Mouse (Mus musculus): ENCODE results near the gene Fkbp5. TPM values are rescaled to one million over a fixed set of nuclear protein-coding genes. Genes with fewer than 3 reads are reported as not detected.

Fkbp5 gene
- polyA plus RNA-seq, 1 experiment = 10.6 TPM

DNA sequence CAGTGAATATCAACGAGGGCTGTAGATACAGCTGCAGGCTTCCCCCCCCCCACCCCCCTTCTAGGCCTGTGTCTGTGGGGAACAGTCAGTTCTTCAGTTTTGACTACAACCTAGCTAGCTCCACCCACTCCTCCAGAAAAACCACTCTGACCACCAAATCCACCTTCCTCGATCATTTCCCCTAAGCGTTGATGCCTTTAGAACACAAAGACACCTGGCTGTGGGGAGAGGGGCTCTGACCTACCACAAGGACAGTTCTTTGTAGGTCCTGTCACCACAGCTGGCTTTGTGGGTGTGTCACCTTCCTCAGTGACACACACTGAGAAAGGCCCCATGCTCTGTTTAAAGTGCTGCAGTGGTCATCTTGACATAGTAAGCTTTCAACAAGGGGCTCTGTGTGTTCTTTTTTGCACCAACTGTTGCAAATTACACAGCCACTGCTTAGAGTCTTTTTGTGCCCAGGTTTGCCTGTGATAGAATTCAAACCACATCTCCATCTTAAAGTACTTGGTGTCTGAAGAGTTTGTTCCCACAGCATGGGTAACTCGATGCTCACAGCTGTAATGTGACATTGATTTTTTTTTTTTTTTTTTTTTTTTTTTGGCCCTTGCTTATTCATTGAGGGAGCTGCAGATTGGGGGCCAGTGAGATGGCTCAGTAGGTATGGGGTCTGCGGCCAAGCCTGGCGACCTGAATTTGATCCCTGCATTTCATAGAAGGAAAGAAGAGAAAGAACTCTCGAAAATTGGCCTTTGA, 28.9 kb downstream of the Fkbp5 start:
- TF ChIP-seq POLR2A (IDR thresholded peaks at IDR 0.05; ENCODE audit: low read depth, low read length) (no peak), CTCF (IDR thresholded peaks at IDR 0.05; ENCODE audit: extremely low read depth, insufficient read length, insufficient replicate concordance, low read depth, low read length) (no peak)
- WGBS = 58% methylated on average over 7 of the region's 7 CpGs

GRCm38 (mm10) chr17:28487584-28488257, 29.6 kb downstream of the Fkbp5 start:
- Histone ChIP-seq H3K36me3 (ENCODE audit: control insufficient read depth, insufficient read depth, low read length) (no peaks in the 10 kb centered on the region), H3K4me1 (ENCODE audit: control insufficient read depth, insufficient read depth, insufficient read length, low read length) (peaks cover 5% of the 10 kb centered on the region), H3K27ac (ENCODE audit: insufficient read depth, low read depth, low read length) (no peak overlapping the region), H3K27me3 (ENCODE audit: control insufficient read depth, insufficient read depth, low read length) (no peaks in the 10 kb centered on the region), H3K4me3 (ENCODE audit: low read depth, low read length) (no peak overlapping the region)
- 72% methylated on average over 18 of the region's 18 CpGs for WGBS
- TF ChIP-seq POLR2A (IDR thresholded peaks at IDR 0.05; ENCODE audit: low read depth, low read length) (no peak), CTCF (IDR thresholded peaks at IDR 0.05; ENCODE audit: extremely low read depth, insufficient read length, insufficient replicate concordance, low read depth, low read length) (no peak)

More for the DNA sequence above, 28.9 kb downstream of the Fkbp5 start:
- Histone ChIP-seq H3K27me3 (ENCODE audit: control insufficient read depth, insufficient read depth, low read length) (no peaks in the 10 kb centered on the region), H3K27ac (ENCODE audit: insufficient read depth, low read depth, low read length) (no peak overlapping the region), H3K4me1 (ENCODE audit: control insufficient read depth, insufficient read depth, insufficient read length, low read length) (peaks cover 5% of the 10 kb centered on the region), H3K36me3 (ENCODE audit: control insufficient read depth, insufficient read depth, low read length) (no peaks in the 10 kb centered on the region), H3K4me3 (ENCODE audit: low read depth, low read length) (no peak overlapping the region)

- peaks cover 5% of the 10 kb centered on the region for H3K4me1 ChIP-seq (ENCODE audit: control insufficient read depth, insufficient read depth, insufficient read length, low read length)
- 82% methylated on average over 6 of the region's 6 CpGs for WGBS
- TF ChIP-seq POLR2A (IDR thresholded peaks at IDR 0.05; ENCODE audit: low read depth, low read length) (no peak), CTCF (IDR thresholded peaks at IDR 0.05; ENCODE audit: extremely low read depth, insufficient read length, insufficient replicate concordance, low read depth, low read length) (no peak)
- H3K27me3 ChIP-seq (ENCODE audit: control insufficient read depth, insufficient read depth, low read length) = no peaks in the 10 kb centered on the region
- no peak overlapping the region for H3K4me3 ChIP-seq (ENCODE audit: low read depth, low read length)
- no peak overlapping the region for H3K27ac ChIP-seq (ENCODE audit: insufficient read depth, low read depth, low read length)
- no peaks in the 10 kb centered on the region for H3K36me3 ChIP-seq (ENCODE audit: control insufficient read depth, insufficient read depth, low read length)
Measured at GRCm38 (mm10) chr17:28486720-28487119, 30.6 kb downstream of the Fkbp5 start.

DNA sequence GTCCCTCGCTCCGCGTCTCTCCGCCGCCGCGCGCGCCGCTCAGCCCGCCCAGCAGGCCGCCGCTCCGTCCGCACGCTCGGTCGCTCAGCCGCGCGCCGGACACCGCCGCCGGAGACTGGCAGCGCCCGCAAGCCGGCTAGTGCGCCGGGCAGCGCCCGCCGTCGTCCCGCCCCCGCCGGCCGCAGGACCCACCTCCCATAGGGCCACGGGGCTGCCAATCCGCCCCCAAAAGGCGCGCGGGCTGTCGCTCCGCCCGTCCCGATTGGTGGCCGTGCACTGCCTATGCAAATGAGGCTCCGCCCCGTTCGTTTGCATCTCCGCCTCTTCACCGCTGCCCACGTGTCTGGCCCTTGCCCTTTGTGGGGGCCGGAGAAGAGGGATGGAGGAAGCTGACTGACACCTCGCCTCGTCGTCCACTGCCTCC, 31.3 kb downstream of the Fkbp5 start:
- Histone ChIP-seq H3K4me3 (ENCODE audit: low read depth, low read length) (peak overlapping the region; percentile 89), H3K4me1 (ENCODE audit: control insufficient read depth, insufficient read depth, insufficient read length, low read length) (peaks cover 5% of the 10 kb centered on the region), H3K27ac (ENCODE audit: insufficient read depth, low read depth, low read length) (peak overlapping the region; percentile 56), H3K27me3 (ENCODE audit: control insufficient read depth, insufficient read depth, low read length) (no peaks in the 10 kb centered on the region), H3K36me3 (ENCODE audit: control insufficient read depth, insufficient read depth, low read length) (no peaks in the 10 kb centered on the region)
- under 1% methylated on average over 57 of the region's 58 CpGs for WGBS
- TF ChIP-seq POLR2A (IDR thresholded peaks at IDR 0.05; ENCODE audit: low read depth, low read length) = peak; percentile 71; the same call in 1 of the 2 replicates
- TF ChIP-seq CTCF (IDR thresholded peaks at IDR 0.05; ENCODE audit: extremely low read depth, insufficient read length, insufficient replicate concordance, low read depth, low read length) = no peak

DNA sequence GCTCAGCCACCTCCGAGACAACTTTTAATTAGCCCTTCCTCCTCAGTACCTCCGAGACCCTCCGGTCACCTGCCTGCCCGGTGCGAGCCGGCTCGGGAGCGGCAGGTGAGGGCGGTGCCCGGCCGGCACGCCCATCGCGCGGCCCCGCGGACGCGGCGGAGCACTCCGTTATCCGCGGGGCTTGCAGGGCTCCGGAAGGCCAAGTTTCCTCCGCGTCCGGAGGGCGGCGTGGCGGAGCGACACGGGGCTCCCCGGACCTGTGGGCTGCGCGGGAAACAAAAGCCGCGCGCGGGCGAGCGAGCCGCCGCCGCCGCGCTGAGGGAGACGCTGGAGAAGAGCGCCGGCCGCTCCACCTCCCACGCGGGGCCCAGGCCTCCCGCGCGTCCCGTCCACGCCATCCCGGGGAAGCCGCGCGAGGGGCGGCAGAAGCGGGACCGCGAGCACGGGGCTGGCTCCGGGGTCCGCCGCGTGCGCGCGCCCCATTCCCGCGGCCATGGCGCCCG, 31.8 kb downstream of the Fkbp5 start:
- Histone ChIP-seq H3K4me3 (ENCODE audit: low read depth, low read length) (peak overlapping the region; percentile 89), H3K4me1 (ENCODE audit: control insufficient read depth, insufficient read depth, insufficient read length, low read length) (peaks cover 5% of the 10 kb centered on the region), H3K27ac (ENCODE audit: insufficient read depth, low read depth, low read length) (peak overlapping the region; percentile 56), H3K36me3 (ENCODE audit: control insufficient read depth, insufficient read depth, low read length) (no peaks in the 10 kb centered on the region), H3K27me3 (ENCODE audit: control insufficient read depth, insufficient read depth, low read length) (no peaks in the 10 kb centered on the region)
- TF ChIP-seq POLR2A (IDR thresholded peaks at IDR 0.05; ENCODE audit: low read depth, low read length) = no peak
- TF ChIP-seq CTCF (IDR thresholded peaks at IDR 0.05; ENCODE audit: extremely low read depth, insufficient read length, insufficient replicate concordance, low read depth, low read length) = no peak
- WGBS = 1% methylated on average over 57 of the region's 77 CpGs

- peak overlapping the region; percentile 56 for H3K27ac ChIP-seq (ENCODE audit: insufficient read depth, low read depth, low read length)
- H3K36me3 ChIP-seq (ENCODE audit: control insufficient read depth, insufficient read depth, low read length) = no peaks in the 10 kb centered on the region; the same call in 1 of the 2 replicates
- TF ChIP-seq CTCF (IDR thresholded peaks at IDR 0.05; ENCODE audit: extremely low read depth, insufficient read length, insufficient replicate concordance, low read depth, low read length) (peak; percentile 7; the same call in 1 of the 2 replicates), POLR2A (IDR thresholded peaks at IDR 0.05; ENCODE audit: low read depth, low read length) (no peak)
- peak overlapping the region; percentile 89 for H3K4me3 ChIP-seq (ENCODE audit: low read depth, low read length)
- H3K4me1 ChIP-seq (ENCODE audit: control insufficient read depth, insufficient read depth, insufficient read length, low read length) = peaks cover 5% of the 10 kb centered on the region
- 9% methylated on average over 30 of the region's 30 CpGs for WGBS
- no peaks in the 10 kb centered on the region for H3K27me3 ChIP-seq (ENCODE audit: control insufficient read depth, insufficient read depth, low read length)
Measured at GRCm38 (mm10) chr17:28484704-28485445, 32.5 kb downstream of the Fkbp5 start.

All from small intestine, adult 2 months (tissue).